Mouse (Mus musculus): ENCODE data around the gene Nme3. TPM values are rescaled to one million over a fixed set of nuclear protein-coding genes. Genes with fewer than 3 reads are reported as not detected.
A peak's percentile ranks its signal among the peaks of the same experiment; 100 is the strongest.

Nme3 gene
- total and polyA plus RNA-seq, 2 experiments from 2014 or later, result 67.0 to 92.6 TPM

- no peak for TF ChIP-seq CTCF (IDR thresholded peaks at IDR 0.05; ENCODE audit: low read depth)
- Histone ChIP-seq H3K27me3 (ENCODE audit: insufficient read depth, low read length) (no peaks in the 10 kb centered on the region), H3K4me3 (ENCODE audit: low read length) (no peak overlapping the region), H3K27ac (no peak overlapping the region), H3K4me1 (ENCODE audit: insufficient read depth, low read length) (no peaks in the 10 kb centered on the region), H3K9ac (replicated peaks; ENCODE audit: low read length) (no peak overlapping the region), H3K9me3 (ENCODE audit: low read length) (no peaks in the 10 kb centered on the region), H3K36me3 (ENCODE audit: insufficient read depth, low read length) (peaks cover 93% of the 10 kb centered on the region), H3K4me2 (ENCODE audit: low read depth, low read length) (no peak overlapping the region)
- 82% methylated on average over 2 of the region's 2 CpGs for WGBS
- ATAC-seq, result no peak
- no peak for DNase-seq (ENCODE audit: low spot score)
Measured at GRCm38 (mm10) chr17:24907591-24907990, 11.3 kb downstream of the Nme3 start.

DNA sequence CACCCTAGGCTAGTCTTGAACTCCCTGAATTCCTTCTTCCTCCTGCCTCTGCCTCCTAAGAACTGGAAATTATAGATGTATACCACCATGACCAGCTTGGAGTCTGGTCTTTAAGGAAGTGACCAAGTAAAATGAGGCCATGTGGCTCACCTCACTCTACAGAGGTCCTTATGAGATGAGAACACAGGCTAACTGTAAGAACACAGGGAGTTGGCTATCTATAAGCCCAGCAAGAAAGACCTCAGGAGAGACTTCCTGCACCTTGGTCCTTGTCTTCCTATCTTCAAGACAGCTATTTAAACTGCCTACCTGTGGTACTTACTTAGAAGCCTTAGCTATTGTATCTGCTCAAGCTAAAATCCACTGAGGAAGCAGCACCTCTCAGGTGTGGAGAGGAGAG is 17.7 kb downstream of the Nme3 start:
- H3K36me3 ChIP-seq (ENCODE audit: insufficient read depth, low read length), result peaks cover 91% of the 10 kb centered on the region
- no peaks in the 10 kb centered on the region for H3K27me3 ChIP-seq (ENCODE audit: insufficient read depth, low read length)
- no peak for TF ChIP-seq CTCF (IDR thresholded peaks at IDR 0.05; ENCODE audit: low read depth)
- H3K4me1 ChIP-seq (ENCODE audit: insufficient read depth, low read length), result no peaks in the 10 kb centered on the region
- H3K4me2 ChIP-seq (ENCODE audit: low read depth, low read length), result no peak overlapping the region
- DNase-seq (ENCODE audit: low spot score) (no peak), ATAC-seq (no peak)
- no peak overlapping the region for H3K9ac ChIP-seq (replicated peaks; ENCODE audit: low read length)
- H3K9me3 ChIP-seq (ENCODE audit: low read length), result no peaks in the 10 kb centered on the region
- H3K27ac ChIP-seq, result no peak overlapping the region
- H3K4me3 ChIP-seq (ENCODE audit: low read length), result no peak overlapping the region

GRCm38 (mm10) chr17:24923246-24923645 is 26.9 kb downstream of the Nme3 start:
- no peaks in the 10 kb centered on the region for H3K9me3 ChIP-seq (ENCODE audit: low read length)
- no peaks in the 10 kb centered on the region for H3K27me3 ChIP-seq (ENCODE audit: insufficient read depth, low read length)
- no peak overlapping the region for H3K4me2 ChIP-seq (ENCODE audit: low read depth, low read length)
- no peak for ATAC-seq
- H3K4me3 ChIP-seq (ENCODE audit: low read length), result no peak overlapping the region
- no peak for TF ChIP-seq CTCF (IDR thresholded peaks at IDR 0.05; ENCODE audit: low read depth)
- H3K4me1 ChIP-seq (ENCODE audit: insufficient read depth, low read length), result no peaks in the 10 kb centered on the region
- 94% methylated on average over 1 of the region's 1 CpGs for WGBS
- H3K27ac ChIP-seq, result no peak overlapping the region
- H3K36me3 ChIP-seq (ENCODE audit: insufficient read depth, low read length), result peaks cover 78% of the 10 kb centered on the region
- no peak overlapping the region for H3K9ac ChIP-seq (replicated peaks; ENCODE audit: low read length)
- no peak for DNase-seq (ENCODE audit: low spot score)

DNA sequence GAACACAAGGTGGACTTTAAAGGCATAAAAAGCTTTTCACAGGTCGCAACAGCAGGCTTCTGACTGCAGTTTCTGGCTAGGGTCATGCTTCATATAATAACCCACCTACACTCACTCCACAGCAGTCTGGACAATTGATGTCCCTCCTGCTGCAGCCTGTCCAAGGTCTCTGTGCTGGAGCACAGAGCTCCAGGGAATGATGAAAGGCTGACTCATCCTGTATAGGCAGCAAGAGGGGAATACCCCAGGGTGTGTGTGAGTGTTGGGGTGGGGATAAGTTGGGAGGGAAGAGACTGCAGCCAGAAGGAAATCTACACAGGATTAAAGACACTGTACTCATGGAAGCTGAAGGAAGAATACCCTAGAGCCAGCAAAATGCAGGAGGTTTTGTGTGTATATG is 33.2 kb downstream of the Nme3 start:
- TF ChIP-seq CTCF (IDR thresholded peaks at IDR 0.05; ENCODE audit: low read depth), result no peak
- Histone ChIP-seq H3K4me2 (ENCODE audit: low read depth, low read length) (no peak overlapping the region), H3K36me3 (ENCODE audit: insufficient read depth, low read length) (peaks cover 22% of the 10 kb centered on the region), H3K27ac (no peak overlapping the region), H3K9ac (replicated peaks; ENCODE audit: low read length) (no peak overlapping the region), H3K9me3 (ENCODE audit: low read length) (no peaks in the 10 kb centered on the region), H3K4me1 (ENCODE audit: insufficient read depth, low read length) (no peaks in the 10 kb centered on the region), H3K27me3 (ENCODE audit: insufficient read depth, low read length) (no peaks in the 10 kb centered on the region), H3K4me3 (ENCODE audit: low read length) (no peak overlapping the region)
- DNase-seq (ENCODE audit: low spot score) (no peak), ATAC-seq (no peak)
- 89% methylated on average over 1 of the region's 1 CpGs for WGBS

GRCm38 (mm10) chr17:24932431-24932830 is 36.1 kb downstream of the Nme3 start:
- Histone ChIP-seq H3K27me3 (ENCODE audit: insufficient read depth, low read length) (no peaks in the 10 kb centered on the region), H3K36me3 (ENCODE audit: insufficient read depth, low read length) (peaks cover 3% of the 10 kb centered on the region; the same call in 1 of the 2 replicates), H3K4me2 (ENCODE audit: low read depth, low read length) (no peak overlapping the region), H3K4me1 (ENCODE audit: insufficient read depth, low read length) (peaks cover 13% of the 10 kb centered on the region), H3K9me3 (ENCODE audit: low read length) (no peaks in the 10 kb centered on the region), H3K27ac (no peak overlapping the region), H3K9ac (replicated peaks; ENCODE audit: low read length) (no peak overlapping the region), H3K4me3 (ENCODE audit: low read length) (no peak overlapping the region)
- 90% methylated on average over 4 of the region's 4 CpGs for WGBS
- TF ChIP-seq CTCF (IDR thresholded peaks at IDR 0.05; ENCODE audit: low read depth), result no peak
- no peak for DNase-seq (ENCODE audit: low spot score)
- ATAC-seq, result no peak

DNA sequence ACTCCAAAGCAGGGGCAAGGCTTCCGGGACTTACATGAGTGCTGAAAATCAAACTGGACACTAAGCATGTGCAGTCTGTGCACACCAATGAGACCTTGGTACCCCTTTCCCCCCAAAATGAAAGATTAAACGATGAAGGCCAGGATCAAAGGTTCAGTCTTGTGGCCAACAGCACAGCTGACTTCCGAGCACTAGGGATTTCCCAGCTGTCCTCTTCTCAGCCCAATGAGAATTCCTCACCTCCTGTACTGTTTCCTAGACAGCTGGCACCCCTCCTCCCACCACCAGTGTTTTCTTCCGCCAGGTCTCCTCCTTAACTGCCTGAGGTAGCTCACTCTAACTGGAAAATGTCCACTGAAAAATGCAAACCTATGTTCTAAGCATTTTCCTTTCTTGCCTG is 36.9 kb downstream of the Nme3 start:
- Histone ChIP-seq H3K27ac (no peak overlapping the region), H3K4me2 (ENCODE audit: low read depth, low read length) (no peak overlapping the region), H3K36me3 (ENCODE audit: insufficient read depth, low read length) (no peaks in the 10 kb centered on the region), H3K9me3 (ENCODE audit: low read length) (no peaks in the 10 kb centered on the region), H3K4me3 (ENCODE audit: low read length) (no peak overlapping the region), H3K4me1 (ENCODE audit: insufficient read depth, low read length) (peaks cover 13% of the 10 kb centered on the region), H3K9ac (replicated peaks; ENCODE audit: low read length) (no peak overlapping the region), H3K27me3 (ENCODE audit: insufficient read depth, low read length) (no peaks in the 10 kb centered on the region)
- DNase-seq (ENCODE audit: low spot score), result no peak
- no peak for ATAC-seq
- no peak for TF ChIP-seq CTCF (IDR thresholded peaks at IDR 0.05; ENCODE audit: low read depth)
- 54% methylated on average over 4 of the region's 4 CpGs for WGBS

DNA sequence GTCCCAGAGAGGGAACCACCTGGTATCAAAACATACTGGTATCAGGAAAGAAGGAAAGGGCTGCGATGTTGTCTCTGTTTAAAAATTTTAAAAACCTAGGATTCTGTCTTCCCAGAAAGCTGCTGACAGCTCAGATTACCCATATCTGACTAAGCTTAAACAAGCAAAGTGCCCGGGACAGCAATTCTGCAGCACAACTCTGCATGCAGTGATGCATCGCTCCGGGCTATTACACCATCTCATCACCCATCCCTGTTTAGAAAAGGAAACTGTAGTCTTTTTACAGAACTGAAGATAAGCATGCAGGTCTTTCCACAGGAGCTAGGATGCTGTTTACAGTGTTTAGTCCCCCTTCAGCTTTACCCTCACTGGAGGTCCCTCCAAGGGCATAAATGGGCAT is 38.6 kb downstream of the Nme3 start:
- no peak for DNase-seq (ENCODE audit: low spot score)
- H3K27me3 ChIP-seq (ENCODE audit: insufficient read depth, low read length), result no peaks in the 10 kb centered on the region
- H3K36me3 ChIP-seq (ENCODE audit: insufficient read depth, low read length), result no peaks in the 10 kb centered on the region
- no peak overlapping the region for H3K27ac ChIP-seq
- ATAC-seq, result no peak
- TF ChIP-seq CTCF (IDR thresholded peaks at IDR 0.05; ENCODE audit: low read depth), result no peak
- peak overlapping the region; percentile 77 for H3K4me2 ChIP-seq (ENCODE audit: low read depth, low read length)
- H3K9me3 ChIP-seq (ENCODE audit: low read length), result no peaks in the 10 kb centered on the region
- peak overlapping the region; percentile 83 for H3K9ac ChIP-seq (replicated peaks; ENCODE audit: low read length)
- H3K4me3 ChIP-seq (ENCODE audit: low read length), result peak overlapping the region; percentile 83
- H3K4me1 ChIP-seq (ENCODE audit: insufficient read depth, low read length), result peaks cover 13% of the 10 kb centered on the region
- WGBS, result 82% methylated on average over 4 of the region's 4 CpGs

Data from hindbrain, postnatal 0 days (tissue).